Mouse (Mus musculus) neural tube, embryonic 11.5 days (tissue): ENCODE measurements at regions not wholly inside any gene's neighbourhood (a gene's known extent, or its start where the extent isn't known, plus 50 kb on each side); places are given as distances from the start of the nearest gene placed in this dataset.
A peak's percentile ranks its signal among the peaks of the same experiment; 100 is the strongest.

Source experiments
- ATAC-seq: fragments of 200-750 bp; cut with Nextera tagmentation; 2 replicates; pipeline ENCODE4 v1.8.0; 2017; ENCODE audit warnings: moderate number of reproducible peaks, mild to moderate bottlenecking, moderate TSS enrichment, moderate library complexity; ENCODE audit not compliant: insufficient read depth, low FRiP score, low TSS enrichment
- DNase-seq: peaks from one replicate; pipeline ENCODE4 v3.0.0-alpha.2; 2015; ENCODE audit warnings: low spot score
- H3K27ac ChIP-seq: fragments of 300-500 bp; sonication (generic); 2 replicates; pipeline ENCODE4 v1.5.1; 2014; ENCODE audit warnings: low read depth, mild to moderate bottlenecking, low read length
- H3K27me3 ChIP-seq: fragments of 300-500 bp; sonication (generic); 2 replicates; pipeline ENCODE4 v1.6.1; 2014; ENCODE audit warnings: mild to moderate bottlenecking, low read length, mixed read lengths; ENCODE audit not compliant: control insufficient read depth, insufficient read depth
- H3K36me3 ChIP-seq: fragments of 300-500 bp; sonication (generic); 2 replicates; pipeline ENCODE4 v1.6.1; 2014; ENCODE audit warnings: mild to moderate bottlenecking, low read length, moderate library complexity, mixed read lengths; ENCODE audit not compliant: control insufficient read depth, insufficient read depth
- H3K4me1 ChIP-seq: fragments of 300-500 bp; sonication (generic); 2 replicates; pipeline ENCODE4 v1.6.1; 2014; ENCODE audit warnings: low read length, mixed read lengths; ENCODE audit not compliant: control insufficient read depth, insufficient read depth
- H3K4me2 ChIP-seq: fragments of 300-500 bp; sonication (generic); 2 replicates; pipeline ENCODE4 v1.6.1; 2014; ENCODE audit warnings: low read depth, mild to moderate bottlenecking, moderate library complexity
- H3K4me3 ChIP-seq: fragments of 300-500 bp; sonication (generic); 2 replicates; pipeline ENCODE4 v1.5.1; 2014; ENCODE audit warnings: low read depth, low read length
- H3K9ac ChIP-seq: fragments of 300-500 bp; sonication (generic); 2 replicates; pipeline ENCODE4 v1.6.1; 2014; ENCODE audit warnings: mild to moderate bottlenecking, low read length
- H3K9me3 ChIP-seq: fragments of 300-500 bp; sonication (generic); 2 replicates; pipeline ENCODE4 v1.6.1; 2016; ENCODE audit warnings: low read length; ENCODE audit not compliant: control insufficient read depth
- WGBS: fragments of 180-500 bp; shearing (Covaris S2); extraction: QIAGEN DNeasy Blood & Tissue Kit; methylation state at CpG from one replicate; pipeline ENCODE4 v1.1.7; 2014; 5-methylcytosine and 5-hydroxymethylcytosine counted together

- ATAC-seq (no peak), DNase-seq (no peak)
- H3K4me2 ChIP-seq: no peak overlapping the region
- no peak overlapping the region for H3K4me3 ChIP-seq
- no peaks in the 10 kb centered on the region for H3K4me1 ChIP-seq
- no peak overlapping the region for H3K27ac ChIP-seq
- H3K9ac ChIP-seq: no peak overlapping the region
- no peaks in the 10 kb centered on the region for H3K36me3 ChIP-seq
- no peaks in the 10 kb centered on the region for H3K9me3 ChIP-seq
- no peaks in the 10 kb centered on the region for H3K27me3 ChIP-seq
- 72% methylated on average over 6 of the region's 6 CpGs for WGBS
These were observed 200.9 kb downstream of the Gxylt1 start for GRCm38 (mm10) chr15:93074070-93074469.

GRCm38 (mm10) chr15:93062213-93063131 is 212.5 kb downstream of the Gxylt1 start:
- Histone ChIP-seq H3K36me3 (no peaks in the 10 kb centered on the region), H3K9ac (no peak overlapping the region), H3K4me3 (no peak overlapping the region), H3K4me1 (no peaks in the 10 kb centered on the region; the same call in 1 of the 2 replicates), H3K9me3 (no peaks in the 10 kb centered on the region), H3K27ac (peak overlapping the region; percentile 58), H3K4me2 (no peak overlapping the region), H3K27me3 (no peaks in the 10 kb centered on the region)
- 9% methylated on average over 10 of the region's 10 CpGs for WGBS
- DNase-seq: peak; percentile 56
- ATAC-seq: peak; percentile 89

GRCm38 (mm10) chr15:93053471-93053870 is 221.5 kb downstream of the Gxylt1 start:
- Histone ChIP-seq H3K36me3 (no peaks in the 10 kb centered on the region), H3K4me1 (no peaks in the 10 kb centered on the region), H3K27me3 (no peaks in the 10 kb centered on the region), H3K4me3 (no peak overlapping the region), H3K9ac (no peak overlapping the region), H3K27ac (no peak overlapping the region), H3K9me3 (no peaks in the 10 kb centered on the region), H3K4me2 (no peak overlapping the region)
- DNase-seq (no peak), ATAC-seq (no peak)
- 92% methylated on average over 3 of the region's 3 CpGs for WGBS

GRCm38 (mm10) chr15:93027185-93027584 is 247.8 kb downstream of the Gxylt1 start:
- no peaks in the 10 kb centered on the region for H3K27me3 ChIP-seq
- H3K9me3 ChIP-seq: no peaks in the 10 kb centered on the region
- no peaks in the 10 kb centered on the region for H3K4me1 ChIP-seq
- H3K4me2 ChIP-seq: no peak overlapping the region
- no peak overlapping the region for H3K4me3 ChIP-seq
- H3K9ac ChIP-seq: no peak overlapping the region
- no peaks in the 10 kb centered on the region for H3K36me3 ChIP-seq
- 34% methylated on average over 6 of the region's 6 CpGs for WGBS
- no peak overlapping the region for H3K27ac ChIP-seq
- ATAC-seq (no peak), DNase-seq (no peak)

- 79% methylated on average over 11 of the region's 11 CpGs for WGBS
- DNase-seq: no peak
- H3K9me3 ChIP-seq: no peaks in the 10 kb centered on the region
- no peaks in the 10 kb centered on the region for H3K27me3 ChIP-seq
- no peaks in the 10 kb centered on the region for H3K36me3 ChIP-seq
- no peak for ATAC-seq
- H3K27ac ChIP-seq: no peak overlapping the region
- no peak overlapping the region for H3K9ac ChIP-seq
- no peaks in the 10 kb centered on the region for H3K4me1 ChIP-seq
- no peak overlapping the region for H3K4me2 ChIP-seq
- H3K4me3 ChIP-seq: no peak overlapping the region
These were observed 248.4 kb downstream of the Gxylt1 start for GRCm38 (mm10) chr15:93026456-93027078.

GRCm38 (mm10) chr15:93025791-93026190 is 249.2 kb downstream of the Gxylt1 start:
- WGBS: 84% methylated on average over 9 of the region's 9 CpGs
- no peak overlapping the region for H3K4me2 ChIP-seq
- no peaks in the 10 kb centered on the region for H3K4me1 ChIP-seq
- H3K9me3 ChIP-seq: no peaks in the 10 kb centered on the region
- no peak overlapping the region for H3K27ac ChIP-seq
- no peak overlapping the region for H3K4me3 ChIP-seq
- DNase-seq (no peak), ATAC-seq (no peak)
- H3K27me3 ChIP-seq: no peaks in the 10 kb centered on the region
- no peak overlapping the region for H3K9ac ChIP-seq
- H3K36me3 ChIP-seq: no peaks in the 10 kb centered on the region

GRCm38 (mm10) chr15:93024171-93024570 is 250.8 kb downstream of the Gxylt1 start:
- Histone ChIP-seq H3K36me3 (no peaks in the 10 kb centered on the region), H3K4me1 (no peaks in the 10 kb centered on the region), H3K9me3 (no peaks in the 10 kb centered on the region), H3K4me2 (no peak overlapping the region), H3K27ac (no peak overlapping the region), H3K27me3 (no peaks in the 10 kb centered on the region), H3K4me3 (no peak overlapping the region), H3K9ac (no peak overlapping the region)
- ATAC-seq (no peak), DNase-seq (no peak)
- WGBS: 81% methylated on average over 6 of the region's 6 CpGs

- Histone ChIP-seq H3K36me3 (no peaks in the 10 kb centered on the region), H3K27ac (no peak overlapping the region), H3K9me3 (no peaks in the 10 kb centered on the region), H3K4me2 (no peak overlapping the region), H3K27me3 (no peaks in the 10 kb centered on the region), H3K4me3 (no peak overlapping the region), H3K4me1 (no peaks in the 10 kb centered on the region), H3K9ac (no peak overlapping the region)
- no peak for DNase-seq
- no peak for ATAC-seq
- WGBS: 66% methylated on average over 5 of the region's 5 CpGs
These were observed 263.8 kb downstream of the Gxylt1 start for GRCm38 (mm10) chr15:93011166-93011565.

GRCm38 (mm10) chr15:93010629-93011028 is 264.4 kb downstream of the Gxylt1 start:
- no peak overlapping the region for H3K9ac ChIP-seq
- H3K4me1 ChIP-seq: no peaks in the 10 kb centered on the region
- H3K4me2 ChIP-seq: no peak overlapping the region
- H3K4me3 ChIP-seq: no peak overlapping the region
- no peak overlapping the region for H3K27ac ChIP-seq
- ATAC-seq: no peak
- no peaks in the 10 kb centered on the region for H3K27me3 ChIP-seq
- DNase-seq: no peak
- H3K36me3 ChIP-seq: no peaks in the 10 kb centered on the region
- 37% methylated on average over 2 of the region's 2 CpGs for WGBS
- H3K9me3 ChIP-seq: no peaks in the 10 kb centered on the region
